Mouse (Mus musculus) megakaryocyte, embryonic 14.5 days (primary cell): ENCODE results near the gene Dio1.

Source experiments
- FLI1 ChIP-seq: IDR thresholded peaks from 2 replicates; pipeline ENCODE4 v1.6.1; 2012; ENCODE audit warnings: low read length, inconsistent platforms, mixed read lengths
- GATA1 ChIP-seq: IDR thresholded peaks from 3 replicates; pipeline ENCODE4 v1.6.1; 2012; ENCODE audit warnings: mixed read lengths, low read length, inconsistent platforms, borderline replicate concordance

- TF ChIP-seq GATA1 (no peak), FLI1 (no peak)
Observed at GRCm38 (mm10) chr4:107246040-107246439, 60.9 kb downstream of the Dio1 start.
